Comparison of ENCODE assay signal across 9 mouse cellular contexts in genomic region chr12:47162624-47163151, GRCm38 (mm10).
DNase-seq lines count a peak whose midpoint lies in the region; ATAC-seq and TF ChIP-seq lines count a peak whose summit lies in the region.
"Had no signal": no experiment of that assay in that cellular context is flagged by ENCODE, and none has a peak within 500 bp of the region (broad histone marks: within the 10 kb centered on the region; RNA-seq: fewer than 3 reads in every experiment).

No protein-coding gene starts in this region.

- H3K4me1 ChIP-seq in lung, embryonic 14.5 days (ENCODE audit: insufficient read depth) = 0 out of 2 replicates have a peak, but pooled peaks cover 4% of the 10 kb centered on the region
- peaks cover 28% of the 10 kb centered on the region for H3K4me1 ChIP-seq in embryonic facial prominence, embryonic 10.5 days
- peaks cover 3% of the 10 kb centered on the region; the same call in 1 of the 2 replicates for H3K4me1 ChIP-seq in intestine, embryonic 16.5 days (ENCODE audit: control insufficient read depth, insufficient read depth, low read length)
- H3K4me1 ChIP-seq in neural tube, embryonic 11.5 days (ENCODE audit: control insufficient read depth, insufficient read depth, low read length) = no peaks in the 10 kb centered on the region; the same call in 1 of the 2 replicates
- no peaks in the 10 kb centered on the region for H3K4me1 ChIP-seq in lung, postnatal 0 days (ENCODE audit: insufficient read depth, low read depth, low read length)

- no peak overlapping the region for H3K27ac ChIP-seq in lung, embryonic 14.5 days (ENCODE audit: low read depth)
- H3K27ac ChIP-seq in embryonic facial prominence, embryonic 10.5 days (replicated peaks) = peak overlapping the region; percentile 35
- no peak overlapping the region for H3K27ac ChIP-seq in intestine, embryonic 16.5 days (ENCODE audit: low read length)
- peak overlapping the region; percentile 35; the same call in 1 of the 2 replicates for H3K27ac ChIP-seq in neural tube, embryonic 11.5 days (ENCODE audit: low read depth, low read length)
- no peak overlapping the region for H3K27ac ChIP-seq in lung, postnatal 0 days (ENCODE audit: low read length)

- no peak for TF ChIP-seq CTCF in lung, embryonic 14.5 days (IDR thresholded peaks at IDR 0.05; ENCODE audit: low read depth)
- no peak for TF ChIP-seq CTCF in lung, postnatal 0 days (IDR thresholded peaks at IDR 0.05)

- ATAC-seq in lung, embryonic 14.5 days (ENCODE audit: insufficient read depth) = peak; percentile 64; the same call in 1 of the 2 replicates
- ATAC-seq in intestine, embryonic 16.5 days = peak; percentile 44; the same call in 1 of the 2 replicates
- ATAC-seq in neural tube, embryonic 11.5 days (ENCODE audit: insufficient read depth, low FRiP score, low TSS enrichment) = peak; percentile 51
- no peak for ATAC-seq in lung, postnatal 0 days
- ATAC-seq: Patski had no signal

- no peaks in the 10 kb centered on the region for H3K27me3 ChIP-seq in lung, embryonic 14.5 days (ENCODE audit: insufficient read depth, low read length)
- H3K27me3 ChIP-seq in embryonic facial prominence, embryonic 10.5 days (replicated peaks; ENCODE audit: low read depth, poor library complexity, severe bottlenecking) = no peaks in the 10 kb centered on the region; the same call in 1 of the 2 replicates
- H3K27me3 ChIP-seq in intestine, embryonic 16.5 days (replicated peaks; ENCODE audit: control insufficient read depth, insufficient read depth, low read length) = no peaks in the 10 kb centered on the region
- no peaks in the 10 kb centered on the region for H3K27me3 ChIP-seq in neural tube, embryonic 11.5 days (ENCODE audit: control insufficient read depth, insufficient read depth, low read length)
- H3K27me3 ChIP-seq in lung, postnatal 0 days (replicated peaks; ENCODE audit: insufficient read depth, low read length) = no peaks in the 10 kb centered on the region
- H3K27me3 ChIP-seq: Patski had no signal

- H3K36me3 ChIP-seq in lung, embryonic 14.5 days (ENCODE audit: insufficient read depth) = no peaks in the 10 kb centered on the region
- H3K36me3 ChIP-seq in embryonic facial prominence, embryonic 10.5 days (replicated peaks) = no peaks in the 10 kb centered on the region
- H3K36me3 ChIP-seq in intestine, embryonic 16.5 days (ENCODE audit: control insufficient read depth, insufficient read depth, low read length) = no peaks in the 10 kb centered on the region
- no peaks in the 10 kb centered on the region for H3K36me3 ChIP-seq in neural tube, embryonic 11.5 days (ENCODE audit: control insufficient read depth, insufficient read depth, low read length)
- no peaks in the 10 kb centered on the region for H3K36me3 ChIP-seq in lung, postnatal 0 days (ENCODE audit: insufficient read depth, low read length)

- H3K4me2 ChIP-seq in lung, embryonic 14.5 days = 0 out of 2 replicates have a peak overlapping the region, but pooled peaks have one; percentile 3
- no peak overlapping the region for H3K4me2 ChIP-seq in intestine, embryonic 16.5 days (ENCODE audit: low read depth, low read length)
- peak overlapping the region; percentile 7 for H3K4me2 ChIP-seq in neural tube, embryonic 11.5 days (ENCODE audit: low read depth)
- H3K4me2 ChIP-seq in lung, postnatal 0 days (replicated peaks; ENCODE audit: low read depth, low read length) = no peak overlapping the region

- DNase-seq in lung, embryonic 14.5 days = peak; percentile 63
- DNase-seq in lung, adult 18-20 months = no peak
- DNase-seq in embryonic facial prominence, embryonic 10.5 days (ENCODE audit: low spot score) = peak; percentile 47
- DNase-seq in neural tube, embryonic 11.5 days (ENCODE audit: low spot score) = peak; percentile 40
- no peak for DNase-seq in adrenal gland, adult 8-10 months
- no peak for DNase-seq in gastrocnemius, postnatal 10 days
- DNase-seq in lung, postnatal 0 days (ENCODE audit: low spot score) = no peak

- TF ChIP-seq EP300 in lung, postnatal 0 days (IDR thresholded peaks at IDR 0.05) = no peak

- H3K9me3 ChIP-seq in lung, embryonic 14.5 days (ENCODE audit: low read depth, low read length) = no peaks in the 10 kb centered on the region
- H3K9me3 ChIP-seq in embryonic facial prominence, embryonic 10.5 days = no peaks in the 10 kb centered on the region
- H3K9me3 ChIP-seq in intestine, embryonic 16.5 days (ENCODE audit: control insufficient read depth, low read length) = no peaks in the 10 kb centered on the region
- H3K9me3 ChIP-seq in neural tube, embryonic 11.5 days (ENCODE audit: control insufficient read depth, low read length) = no peaks in the 10 kb centered on the region
- H3K9me3 ChIP-seq in lung, postnatal 0 days (ENCODE audit: low read length) = no peaks in the 10 kb centered on the region

- no peak overlapping the region for H3K4me3 ChIP-seq in lung, embryonic 14.5 days (ENCODE audit: low read depth, low read length)
- H3K4me3 ChIP-seq in embryonic facial prominence, embryonic 10.5 days = peak overlapping the region; percentile 23
- no peak overlapping the region for H3K4me3 ChIP-seq in intestine, embryonic 16.5 days (ENCODE audit: low read length)
- no peak overlapping the region for H3K4me3 ChIP-seq in neural tube, embryonic 11.5 days (ENCODE audit: low read depth, low read length)
- H3K4me3 ChIP-seq in lung, postnatal 0 days (ENCODE audit: low read depth, low read length) = no peak overlapping the region

- no peak overlapping the region for H3K9ac ChIP-seq in lung, embryonic 14.5 days
- H3K9ac ChIP-seq in intestine, embryonic 16.5 days (ENCODE audit: low read depth, low read length) = no peak overlapping the region
- H3K9ac ChIP-seq in neural tube, embryonic 11.5 days (ENCODE audit: low read length) = no peak overlapping the region
- no peak overlapping the region for H3K9ac ChIP-seq in lung, postnatal 0 days (replicated peaks; ENCODE audit: low read depth)

- WGBS in lung, embryonic 14.5 days = 6% methylated on average over 6 of the region's 6 CpGs
- WGBS in embryonic facial prominence, embryonic 10.5 days = 11% methylated on average over 6 of the region's 6 CpGs
- 16% methylated on average over 6 of the region's 6 CpGs for WGBS in intestine, embryonic 16.5 days
- WGBS in neural tube, embryonic 11.5 days = 11% methylated on average over 6 of the region's 6 CpGs
- WGBS in lung, postnatal 0 days = 12% methylated on average over 6 of the region's 6 CpGs

Comparison
In these comparisons a context has a peak if more than half of its experiments do, and no peak if none do; other contexts are left out.
1. DNase-seq: peak in lung, embryonic 14.5 days (single experiment), embryonic facial prominence, embryonic 10.5 days (single experiment) and neural tube, embryonic 11.5 days (single experiment); none in lung, adult 18-20 months (0 of 2), adrenal gland, adult 8-10 months (single experiment), gastrocnemius, postnatal 10 days (single experiment) and lung, postnatal 0 days (single experiment).
2. H3K4me2 ChIP-seq: peak in lung, embryonic 14.5 days (single experiment) and neural tube, embryonic 11.5 days (single experiment); none in intestine, embryonic 16.5 days (single experiment) and lung, postnatal 0 days (single experiment).
3. H3K27ac ChIP-seq: peak in embryonic facial prominence, embryonic 10.5 days (single experiment) and neural tube, embryonic 11.5 days (single experiment); none in lung, embryonic 14.5 days (single experiment), intestine, embryonic 16.5 days (single experiment) and lung, postnatal 0 days (single experiment).